Mouse (Mus musculus): Measurements from ENCODE around the gene Trappc6a. TPM values are rescaled to one million over a fixed set of nuclear protein-coding genes. Genes with fewer than 3 reads are reported as not detected.
"Not testable (repeated sequence)": the region's sequence is repeated elsewhere in the genome, so short reads cannot be mapped to it uniquely, and the experiment has no call there.

Trappc6a gene
- polyA plus RNA-seq, 1 experiment: 54.4 TPM

DNA sequence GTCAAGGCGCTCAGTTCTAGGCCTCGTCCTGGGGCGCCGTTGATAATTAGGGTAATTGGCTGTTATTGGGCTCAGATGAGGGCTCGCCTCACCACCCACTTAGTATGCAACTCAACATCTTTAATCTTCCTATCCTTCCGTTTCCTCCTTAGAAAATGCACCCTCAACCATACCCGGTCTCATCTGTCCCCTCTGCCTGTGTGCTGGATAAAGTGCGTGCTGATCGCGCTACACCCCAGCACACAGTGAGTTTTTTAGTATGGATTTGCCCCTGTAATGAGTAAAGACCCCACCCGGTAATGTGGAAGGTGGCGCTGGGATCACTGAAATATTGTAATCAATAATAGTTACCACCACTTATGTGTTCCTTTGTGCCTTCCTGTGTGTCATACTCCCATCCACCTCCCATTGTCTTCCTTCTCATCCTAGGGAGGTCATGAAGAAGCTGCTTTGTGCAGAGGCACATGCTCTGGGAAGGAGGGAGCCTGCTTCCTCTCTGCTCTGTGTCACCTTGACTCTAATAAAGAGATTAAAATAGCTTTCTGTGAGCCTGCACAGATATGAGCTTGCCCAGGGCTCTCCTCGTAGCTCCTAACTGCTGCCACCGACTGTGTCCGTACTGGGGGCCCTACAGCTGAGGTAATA is 851 bp downstream of the Trappc6a start:
- H3K27me3 ChIP-seq (ENCODE audit: control insufficient read depth, insufficient read depth, low read length): no peaks in the 10 kb centered on the region

DNA sequence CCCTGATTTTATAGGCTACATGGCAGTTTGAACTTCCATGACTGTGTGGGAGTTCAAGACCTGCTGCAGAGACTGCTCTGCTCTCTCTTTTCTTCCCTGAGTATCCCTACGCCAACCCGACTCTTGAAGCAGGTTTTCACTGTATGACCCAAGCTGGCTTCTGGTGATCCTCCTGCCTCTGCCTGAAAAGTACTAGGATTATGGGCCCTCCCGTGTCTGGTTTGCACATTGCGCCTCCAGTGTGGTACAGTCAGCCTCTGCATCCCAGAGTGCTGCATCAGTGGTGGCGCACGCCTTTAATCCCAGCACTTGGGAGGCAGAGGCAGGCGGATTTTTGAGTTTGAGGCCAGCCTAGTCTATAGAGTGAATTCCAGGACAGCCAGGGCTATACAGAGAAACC is 1.6 kb downstream of the Trappc6a start:
- Histone ChIP-seq H3K36me3 (ENCODE audit: control insufficient read depth, insufficient read depth, low read length) (no peaks in the 10 kb centered on the region), H3K4me3 (ENCODE audit: extremely low read depth, insufficient read depth, insufficient read length) (no peak overlapping the region), H3K27me3 (ENCODE audit: control insufficient read depth, insufficient read depth, low read length) (no peaks in the 10 kb centered on the region), H3K27ac (ENCODE audit: insufficient read depth, low read length) (no peak overlapping the region), H3K4me1 (ENCODE audit: control insufficient read depth, insufficient read depth, insufficient read length) (peaks cover 12% of the 10 kb centered on the region)
- DNase-seq (ENCODE audit: low read depth in 1 of 2, low spot score in 2 of 2): no peak
- WGBS: 91% methylated on average over 7 of the region's 7 CpGs
- TF ChIP-seq CTCF (IDR thresholded peaks at IDR 0.05; ENCODE audit: extremely low read depth, insufficient read depth, insufficient read length, insufficient replicate concordance) (no peak), POLR2A (IDR thresholded peaks at IDR 0.05; ENCODE audit: low read depth, low read length) (no peak)

More for the DNA sequence above, 851 bp downstream of the Trappc6a start:
- H3K27ac ChIP-seq (ENCODE audit: insufficient read depth, low read length): 0 out of 2 replicates have a peak overlapping the region, but pooled peaks have one; percentile 30
- peak overlapping the region; percentile 84 for H3K4me3 ChIP-seq (ENCODE audit: extremely low read depth, insufficient read depth, insufficient read length)
- DNase-seq (ENCODE audit: low read depth in 1 of 2, low spot score in 2 of 2): no peak
- H3K4me1 ChIP-seq (ENCODE audit: control insufficient read depth, insufficient read depth, insufficient read length): peaks cover 12% of the 10 kb centered on the region
- TF ChIP-seq CTCF (IDR thresholded peaks at IDR 0.05; ENCODE audit: extremely low read depth, insufficient read depth, insufficient read length, insufficient replicate concordance) (no peak), POLR2A (IDR thresholded peaks at IDR 0.05; ENCODE audit: low read depth, low read length) (no peak)
- 6% methylated on average over 15 of the region's 15 CpGs for WGBS
- H3K36me3 ChIP-seq (ENCODE audit: control insufficient read depth, insufficient read depth, low read length): no peaks in the 10 kb centered on the region

DNA sequence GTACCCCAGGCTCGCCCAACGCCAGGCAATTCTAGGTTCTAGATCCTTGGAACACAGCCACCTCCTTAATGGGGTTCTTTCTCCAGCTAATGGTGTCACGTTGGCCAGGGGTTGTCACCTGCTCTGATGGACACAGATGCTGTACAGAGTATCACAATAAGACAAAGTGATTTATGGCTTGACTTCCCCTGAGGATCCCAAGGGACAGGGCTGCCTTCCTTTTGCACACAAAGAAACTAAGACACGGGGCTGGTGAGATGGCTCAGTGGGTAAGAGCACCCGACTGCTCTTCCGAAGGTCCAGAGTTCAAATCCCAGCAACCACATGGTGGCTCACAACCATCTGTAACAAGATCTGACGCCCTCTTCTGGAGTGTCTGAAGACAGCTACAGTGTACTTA is 3.7 kb downstream of the Trappc6a start:
- not testable (repeated sequence) for H3K4me3 ChIP-seq (ENCODE audit: extremely low read depth, insufficient read depth, insufficient read length)

GRCm38 (mm10) chr7:19512353-19512752 is 4.2 kb downstream of the Trappc6a start:
- Histone ChIP-seq H3K27ac (ENCODE audit: insufficient read depth, low read length) (no peak overlapping the region), H3K36me3 (ENCODE audit: control insufficient read depth, insufficient read depth, low read length) (no peaks in the 10 kb centered on the region), H3K27me3 (ENCODE audit: control insufficient read depth, insufficient read depth, low read length) (no peaks in the 10 kb centered on the region; the same call in 1 of the 2 replicates), H3K4me3 (ENCODE audit: extremely low read depth, insufficient read depth, insufficient read length) (no peak overlapping the region), H3K4me1 (ENCODE audit: control insufficient read depth, insufficient read depth, insufficient read length) (peaks cover 6% of the 10 kb centered on the region)
- TF ChIP-seq POLR2A (IDR thresholded peaks at IDR 0.05; ENCODE audit: low read depth, low read length) (no peak), CTCF (IDR thresholded peaks at IDR 0.05; ENCODE audit: extremely low read depth, insufficient read depth, insufficient read length, insufficient replicate concordance) (no peak)
- WGBS: 70% methylated on average over 6 of the region's 6 CpGs
- no peak for DNase-seq (ENCODE audit: low read depth in 1 of 2, low spot score in 2 of 2)

More for the DNA sequence above, 3.7 kb downstream of the Trappc6a start:
- not testable (repeated sequence) for DNase-seq (ENCODE audit: low read depth in 1 of 2, low spot score in 2 of 2); H3K36me3 ChIP-seq (ENCODE audit: control insufficient read depth, insufficient read depth, low read length); H3K27ac ChIP-seq (ENCODE audit: insufficient read depth, low read length); H3K27me3 ChIP-seq (ENCODE audit: control insufficient read depth, insufficient read depth, low read length)
- 63% methylated on average over 7 of the region's 7 CpGs for WGBS
- H3K4me1 ChIP-seq (ENCODE audit: control insufficient read depth, insufficient read depth, insufficient read length): peaks cover 11% of the 10 kb centered on the region

GRCm38 (mm10) chr7:19517652-19518365 is 9.6 kb downstream of the Trappc6a start, which contains the start of gene Nkpd1:
Gene Nkpd1, plus strand, starts transcription at chr7:19517838.
- Histone ChIP-seq H3K4me3 (ENCODE audit: extremely low read depth, insufficient read depth, insufficient read length) (no peak within 1 kb of the TSS), H3K4me1 (ENCODE audit: control insufficient read depth, insufficient read depth, insufficient read length) (peaks cover 2% of the 10 kb centered on the region), H3K27me3 (ENCODE audit: control insufficient read depth, insufficient read depth, low read length) (peaks cover 15% of the 10 kb centered on the region), H3K36me3 (ENCODE audit: control insufficient read depth, insufficient read depth, low read length) (no peaks in the 10 kb centered on the region), H3K27ac (ENCODE audit: insufficient read depth, low read length) (no peak within 1 kb of the TSS)
- DNase-seq (ENCODE audit: low read depth in 1 of 2, low spot score in 2 of 2): peak in 1 of 2 experiments; percentile 8
- TF ChIP-seq CTCF (IDR thresholded peaks at IDR 0.05; ENCODE audit: extremely low read depth, insufficient read depth, insufficient read length, insufficient replicate concordance): peak; percentile 32; the same call in 1 of the 2 replicates
- TF ChIP-seq POLR2A (IDR thresholded peaks at IDR 0.05; ENCODE audit: low read depth, low read length): no peak
- 4% methylated on average over 29 of the region's 29 CpGs for WGBS

DNA sequence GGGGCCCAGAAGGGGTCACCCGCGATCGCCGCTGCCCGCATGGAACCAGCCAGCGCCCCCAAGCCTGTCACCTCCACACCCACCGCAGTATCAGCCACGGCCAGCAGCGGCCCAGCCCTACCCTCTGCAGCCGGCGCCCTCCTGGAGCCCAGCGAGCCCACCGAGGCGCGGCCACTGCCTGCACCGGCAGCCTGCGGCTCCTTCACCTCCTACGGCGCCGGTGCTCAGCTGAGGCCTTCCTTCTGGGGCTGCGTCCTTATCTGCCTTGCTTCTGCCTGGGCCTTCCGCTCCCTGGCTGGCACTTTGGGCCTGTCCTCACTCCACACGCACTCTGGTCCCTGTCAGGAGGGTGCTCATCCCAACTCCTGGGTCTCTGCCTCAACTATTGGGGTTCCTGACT is 11.8 kb downstream of the Trappc6a start:
- DNase-seq (ENCODE audit: low read depth in 1 of 2, low spot score in 2 of 2): no peak
- H3K27me3 ChIP-seq (ENCODE audit: control insufficient read depth, insufficient read depth, low read length): peaks cover 33% of the 10 kb centered on the region
- H3K27ac ChIP-seq (ENCODE audit: insufficient read depth, low read length): no peak overlapping the region
- no peak for TF ChIP-seq POLR2A (IDR thresholded peaks at IDR 0.05; ENCODE audit: low read depth, low read length)
- no peak for TF ChIP-seq CTCF (IDR thresholded peaks at IDR 0.05; ENCODE audit: extremely low read depth, insufficient read depth, insufficient read length, insufficient replicate concordance)
- H3K36me3 ChIP-seq (ENCODE audit: control insufficient read depth, insufficient read depth, low read length): no peaks in the 10 kb centered on the region
- WGBS: 15% methylated on average over 23 of the region's 23 CpGs
- peaks cover 16% of the 10 kb centered on the region for H3K4me1 ChIP-seq (ENCODE audit: control insufficient read depth, insufficient read depth, insufficient read length)
- H3K4me3 ChIP-seq (ENCODE audit: extremely low read depth, insufficient read depth, insufficient read length): no peak overlapping the region
